Mouse (Mus musculus): ENCODE data around the gene Clasp1.

The Clasp1 gene

DNA sequence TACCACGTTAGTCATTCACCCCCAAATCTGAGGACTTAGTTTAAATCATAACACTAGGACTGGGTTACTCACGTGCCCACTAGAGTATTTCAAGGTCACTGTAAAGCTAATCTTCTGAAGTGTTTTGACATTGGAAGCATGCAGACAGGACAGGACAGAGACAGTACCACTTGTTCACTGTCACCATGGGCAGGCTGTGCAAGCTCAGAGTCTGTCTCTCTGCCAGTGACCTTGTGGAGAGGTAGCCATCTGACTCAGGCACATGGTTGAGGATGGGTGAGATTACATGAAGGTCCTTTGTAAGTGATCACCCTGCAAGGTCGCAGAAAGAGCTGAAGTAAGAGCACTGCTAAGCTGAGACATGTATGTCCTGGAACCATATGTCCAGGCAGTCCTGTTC, 122.1 kb downstream of the Clasp1 start:
- no peak for DNase-seq

GRCm38 (mm10) chr1:118511738-118512530, 123.1 kb downstream of the Clasp1 start:
- DNase-seq, result no peak

DNA sequence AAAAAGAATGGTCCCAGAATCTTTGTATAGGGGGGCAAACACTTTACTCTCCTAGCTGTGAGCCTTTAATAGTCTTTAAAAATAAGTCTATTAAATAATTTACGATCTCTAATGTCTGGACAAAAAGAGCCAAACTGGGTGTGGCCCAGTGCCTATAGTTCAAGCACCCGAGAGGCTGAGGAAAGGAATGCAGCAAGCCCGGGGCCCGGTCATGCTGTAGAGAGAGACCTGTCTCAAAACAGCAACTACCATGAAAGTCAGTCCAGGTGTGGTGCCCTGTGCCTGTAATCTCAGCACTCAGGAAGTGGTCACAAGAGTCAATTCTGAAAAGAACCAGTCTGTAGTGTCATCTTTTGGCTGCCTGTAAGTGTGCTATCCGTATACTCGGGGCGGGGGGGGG, 127.4 kb downstream of the Clasp1 start:
- no peak for DNase-seq

GRCm38 (mm10) chr1:118523161-118523560, 134.3 kb downstream of the Clasp1 start:
- DNase-seq, result no peak

GRCm38 (mm10) chr1:118525336-118525735, 136.5 kb downstream of the Clasp1 start:
- DNase-seq, result no peak

DNA sequence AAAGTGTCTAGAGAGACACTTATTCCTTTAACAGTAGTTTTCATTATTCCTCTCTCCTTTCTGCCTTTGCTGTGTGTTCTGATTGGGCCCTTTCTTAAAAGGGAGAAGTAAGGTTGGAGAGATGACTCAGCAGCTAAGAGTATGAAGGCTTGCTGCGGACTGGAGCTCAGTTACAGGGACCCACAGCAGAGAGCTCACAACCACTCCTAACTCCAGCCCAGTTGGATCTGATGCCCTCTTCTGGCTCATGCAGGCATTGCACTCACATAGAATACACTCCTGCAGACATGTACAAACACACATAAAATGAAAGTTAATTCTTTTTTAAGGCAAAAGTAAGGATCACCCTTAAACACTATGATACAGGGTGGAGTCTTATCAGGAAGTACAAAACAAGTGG, 140.4 kb downstream of the Clasp1 start:
- DNase-seq, result no peak

DNA sequence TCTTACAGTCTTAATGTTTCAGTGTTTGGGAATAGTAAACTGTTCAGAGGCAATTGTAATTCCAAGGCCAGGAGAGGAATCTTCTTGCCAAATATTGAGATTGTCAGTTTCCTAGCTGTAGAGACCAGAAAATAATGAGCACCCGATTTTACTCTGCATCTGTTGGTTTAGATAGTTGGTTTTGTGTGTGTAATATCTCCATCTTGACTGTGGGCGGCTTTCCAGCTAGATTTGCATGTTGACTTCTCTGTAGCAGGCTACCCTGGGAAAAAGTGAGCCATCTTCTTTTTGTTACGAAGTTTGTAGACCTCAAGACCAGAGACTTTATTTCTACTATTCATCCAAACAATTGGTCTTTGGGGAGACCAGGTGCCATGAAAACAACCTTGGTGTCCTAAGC, 142.4 kb downstream of the Clasp1 start:
- DNase-seq, result no peak

- no peak for DNase-seq
These were observed 147.2 kb downstream of the Clasp1 start for GRCm38 (mm10) chr1:118536021-118536420.

DNA sequence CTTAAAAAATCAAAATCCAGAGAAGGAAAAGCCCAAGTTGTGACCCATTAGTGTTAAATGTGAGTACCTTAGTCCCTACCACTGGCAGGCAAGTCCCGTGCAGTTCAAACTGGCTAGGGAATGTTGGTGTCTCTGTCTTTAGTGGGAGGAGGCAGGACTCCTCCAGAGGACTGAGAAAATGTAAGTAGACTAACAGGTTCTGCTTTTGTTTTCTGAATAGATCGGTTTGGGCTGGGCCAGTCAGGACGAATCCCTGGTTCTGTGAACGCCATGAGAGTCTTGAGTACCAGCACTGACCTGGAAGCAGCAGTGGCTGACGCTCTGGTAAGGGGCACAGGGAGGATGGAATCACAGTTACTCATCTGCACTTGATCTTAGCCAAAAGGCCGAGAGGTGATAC, 150.2 kb downstream of the Clasp1 start:
- no peak for DNase-seq

GRCm38 (mm10) chr1:118542880-118543279, 154.0 kb downstream of the Clasp1 start:
- no peak for DNase-seq

DNA sequence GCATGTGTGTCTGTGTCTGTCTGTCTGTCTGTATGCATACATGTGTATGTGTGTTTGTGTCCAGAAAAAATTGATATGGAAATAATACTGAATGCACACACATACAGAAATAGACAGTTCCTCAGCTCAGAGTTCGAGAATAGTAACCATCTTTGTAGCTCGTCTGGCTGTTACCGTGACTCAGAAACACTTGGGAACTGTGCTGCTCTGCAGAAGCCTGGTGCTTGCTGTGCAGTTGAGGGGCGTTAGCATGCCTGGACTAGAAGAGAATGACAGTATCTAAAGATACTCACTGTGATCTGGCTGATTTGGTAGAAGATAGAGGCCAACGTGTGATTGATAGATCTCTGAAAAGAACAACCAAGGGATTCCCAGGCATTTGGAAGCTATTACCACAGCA, 159.9 kb downstream of the Clasp1 start:
- no peak for DNase-seq

DNA sequence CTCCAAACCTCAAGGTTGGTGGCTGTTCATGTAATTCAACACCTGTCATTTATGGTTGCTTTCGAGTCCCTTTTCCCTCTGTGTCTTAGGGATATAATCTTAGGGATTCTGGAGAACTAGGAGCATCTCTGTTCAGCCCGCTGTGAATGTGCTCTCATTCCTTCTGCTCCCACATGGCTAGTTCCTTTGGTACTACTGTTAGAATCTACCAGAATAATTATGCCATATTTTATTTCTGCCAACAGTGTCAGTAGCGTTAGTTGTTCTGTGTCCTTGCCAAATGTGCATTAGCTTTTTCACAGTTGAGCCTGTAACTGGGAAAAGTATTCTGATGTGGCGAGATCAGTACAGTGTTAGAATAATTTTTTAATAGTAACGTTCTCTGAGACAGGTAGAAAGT, 162.3 kb downstream of the Clasp1 start:
- DNase-seq, result no peak

DNA sequence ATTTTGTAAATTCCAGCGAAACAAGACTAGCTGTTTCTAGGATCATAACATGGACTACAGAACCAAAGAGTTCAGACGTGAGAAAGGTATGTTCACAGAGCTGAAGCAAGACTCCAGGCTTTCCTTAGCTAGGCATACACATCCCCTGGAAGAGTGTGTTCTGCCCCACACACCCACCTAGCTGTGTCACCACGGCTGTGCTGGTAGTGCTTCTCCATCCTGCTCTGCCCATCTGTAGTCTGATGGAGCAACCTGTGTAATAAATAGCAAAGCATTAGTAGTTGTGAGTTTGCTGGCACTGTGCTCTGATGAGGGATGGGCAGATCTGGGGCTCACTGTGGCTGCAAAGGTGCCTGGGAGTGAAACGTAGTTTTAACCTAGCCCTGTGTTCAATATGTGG, 163.2 kb downstream of the Clasp1 start:
- DNase-seq, result no peak

- DNase-seq, result no peak
These were observed 164.2 kb downstream of the Clasp1 start for GRCm38 (mm10) chr1:118553045-118553444.

DNA sequence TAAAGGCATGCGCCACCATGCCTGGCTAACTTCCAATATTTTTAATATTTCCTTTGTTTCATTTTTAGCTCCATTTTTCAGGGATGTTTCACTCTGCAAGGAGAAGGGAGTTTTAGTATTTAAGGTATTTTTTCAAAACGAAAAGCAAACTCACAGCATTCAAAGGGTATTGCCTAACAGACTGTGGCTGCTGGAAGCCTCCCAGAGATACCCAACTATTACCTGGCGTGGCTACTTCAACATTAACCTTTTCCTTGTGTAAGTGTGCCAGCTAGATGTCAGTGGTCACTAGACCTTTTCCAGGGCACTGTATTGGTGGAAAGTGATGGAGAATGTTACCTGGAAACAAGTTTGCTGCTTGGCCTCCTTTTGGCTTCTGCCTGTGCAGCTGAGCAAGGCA, 164.6 kb downstream of the Clasp1 start:
- DNase-seq, result no peak

- DNase-seq, result no peak
These were observed 166.1 kb downstream of the Clasp1 start for GRCm38 (mm10) chr1:118554961-118555360.

- DNase-seq, result no peak
These were observed 170.9 kb downstream of the Clasp1 start for GRCm38 (mm10) chr1:118559716-118560115.

DNA sequence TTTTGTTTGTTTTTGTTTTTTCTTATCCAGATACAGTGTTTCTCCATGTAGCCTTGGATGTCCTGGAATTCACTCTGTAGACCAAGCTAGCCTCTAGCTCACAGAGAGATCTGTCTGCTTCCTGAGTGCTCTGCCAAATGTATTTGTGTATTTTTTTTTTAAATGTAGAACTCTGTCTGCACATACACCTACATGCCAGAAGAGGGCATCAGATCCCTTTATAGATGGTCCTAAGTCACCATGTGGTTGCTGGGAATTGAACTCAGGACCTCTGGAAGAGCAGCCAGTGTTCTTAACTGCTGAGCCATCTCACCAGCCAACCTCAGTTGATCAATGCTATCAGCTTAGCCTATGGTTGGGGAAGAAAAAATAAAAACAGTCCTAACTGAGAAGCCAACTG, 175.7 kb downstream of the Clasp1 start:
- DNase-seq, result no peak

DNA sequence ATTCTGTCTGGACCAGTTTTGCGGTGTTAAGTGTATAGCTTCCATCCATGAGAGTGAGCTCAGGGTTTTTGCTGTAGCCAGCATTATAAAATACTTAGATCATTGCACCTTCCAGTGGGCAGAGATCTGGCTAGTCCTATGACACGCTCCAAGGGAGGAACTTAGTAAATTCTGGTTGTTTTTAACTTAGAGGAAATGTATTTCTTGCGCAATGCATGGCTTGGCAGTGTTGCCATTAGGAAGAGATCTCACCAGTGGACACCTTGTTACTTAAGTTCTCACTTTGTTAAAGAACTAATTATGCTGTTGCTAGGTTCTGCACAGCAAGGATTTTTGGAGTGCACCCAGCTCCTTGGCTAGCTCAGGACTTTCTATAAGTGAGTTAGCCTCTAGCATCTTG, 178.8 kb downstream of the Clasp1 start:
- DNase-seq, result no peak

- DNase-seq, result no peak
These were observed 191.4 kb downstream of the Clasp1 start for GRCm38 (mm10) chr1:118580174-118580702.

- no peak for DNase-seq
These were observed 192.3 kb downstream of the Clasp1 start for GRCm38 (mm10) chr1:118581179-118581578.

DNA sequence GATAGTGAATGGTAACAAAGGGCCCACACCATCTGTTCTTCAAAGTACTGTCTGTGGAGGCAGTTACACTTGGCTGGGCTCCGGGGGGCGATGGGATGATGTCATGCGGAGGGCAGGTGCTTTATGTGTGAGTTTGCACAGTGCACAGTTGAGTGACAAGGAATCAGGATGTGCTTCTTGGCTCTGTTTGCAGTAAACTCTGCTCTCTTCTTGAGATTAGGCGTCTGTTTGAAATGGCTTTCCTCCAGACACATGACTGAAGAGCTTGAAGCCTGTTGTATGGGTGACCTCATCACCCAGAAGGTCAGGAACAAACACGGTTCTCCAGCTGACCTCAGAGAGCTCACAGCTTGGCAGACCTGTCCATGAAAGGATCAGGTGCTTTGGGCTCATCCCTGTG, 200.9 kb downstream of the Clasp1 start:
- no peak for DNase-seq

- DNase-seq, result no peak
These were observed 204.1 kb downstream of the Clasp1 start for GRCm38 (mm10) chr1:118592933-118593332.

GRCm38 (mm10) chr1:118595395-118595794, 206.5 kb downstream of the Clasp1 start:
- DNase-seq, result no peak

Data from thymus, postnatal 36 days (tissue).